Mouse (Mus musculus) kidney, postnatal 0 days (tissue): ENCODE results near the gene Smdt1. TPM values are rescaled to one million over a fixed set of nuclear protein-coding genes. Genes with fewer than 3 reads are reported as not detected.
"Not testable (repeated sequence)": the region's sequence is repeated elsewhere in the genome, so short reads cannot be mapped to it uniquely, and the experiment has no call there.

Experiments used
- ATAC-seq: fragments of 200-750 bp; cut with Nextera tagmentation; replicated peaks from 2 replicates; pipeline ENCODE4 v1.8.0; 2017; ENCODE audit warnings: low read depth, moderate number of reproducible peaks, moderate TSS enrichment, moderate library complexity; ENCODE audit not compliant: low FRiP score
- DNase-seq: peaks from one replicate; pipeline ENCODE4 v3.0.0-alpha.2; 2016; ENCODE audit warnings: low spot score
- H3K27ac ChIP-seq: fragments of 300-500 bp; sonication (generic); 2 replicates; pipeline ENCODE4 v1.5.1; 2014; ENCODE audit warnings: mild to moderate bottlenecking
- H3K27me3 ChIP-seq: fragments of 300-500 bp; sonication (generic); 2 replicates; pipeline ENCODE4 v1.6.1; 2014; ENCODE audit warnings: low read length, mixed read lengths; ENCODE audit not compliant: insufficient read depth
- H3K36me3 ChIP-seq: fragments of 300-500 bp; sonication (generic); 2 replicates; pipeline ENCODE4 v1.6.1; 2014; ENCODE audit warnings: low read length, mixed read lengths; ENCODE audit not compliant: insufficient read depth
- H3K4me1 ChIP-seq: fragments of 300-500 bp; sonication (generic); replicated peaks from 2 replicates; pipeline ENCODE4 v1.6.1; 2014; ENCODE audit warnings: antibody characterized with exemption, low read length, mixed read lengths; ENCODE audit not compliant: insufficient read depth
- H3K4me2 ChIP-seq: fragments of 300-500 bp; sonication (generic); 2 replicates; pipeline ENCODE4 v1.6.1; 2014; ENCODE audit warnings: mild to moderate bottlenecking, low read length, moderate library complexity, mixed read lengths
- H3K4me3 ChIP-seq: fragments of 300-500 bp; sonication (generic); replicated peaks from 2 replicates; pipeline ENCODE4 v1.5.1; 2014; ENCODE audit warnings: low read depth, low read length
- H3K9ac ChIP-seq: fragments of 300-500 bp; sonication (generic); 2 replicates; pipeline ENCODE4 v1.6.1; 2014; ENCODE audit warnings: low read depth, low read length
- H3K9me3 ChIP-seq: fragments of 300-500 bp; sonication (generic); replicated peaks from 2 replicates; pipeline ENCODE4 v1.6.1; 2016; ENCODE audit warnings: low read length, inconsistent platforms, mixed read lengths
- CTCF ChIP-seq: IDR thresholded peaks from 2 replicates; pipeline ENCODE4 v1.5.1; 2016; ENCODE audit warnings: antibody characterized with exemption, low read depth, mild to moderate bottlenecking, moderate library complexity
- WGBS: fragments of 180-500 bp; shearing (Covaris S2); extraction: QIAGEN DNeasy Blood & Tissue Kit; methylation state at CpG from one replicate; pipeline ENCODE4 v1.1.7; 2014; 5-methylcytosine and 5-hydroxymethylcytosine counted together
- polyA plus RNA-seq: library from polyadenylated mRNA; unstranded; fragments of >200 nt; fragmentation: Nextera tagmentation; extraction: Ambion mirVana; gene quantifications from 2 replicates; pipeline ENCODE4 v1.2.1, GENCODE M21; 2015

Gene Smdt1
- polyA plus RNA-seq, 1 experiment from 2014 or later = 375 TPM

- peak; percentile 66 for TF ChIP-seq CTCF
- ATAC-seq (peak; percentile 75), DNase-seq (peak; percentile 91)
- H3K9ac ChIP-seq = no peak overlapping the region
- H3K4me3 ChIP-seq = no peak overlapping the region
- no peaks in the 10 kb centered on the region for H3K27me3 ChIP-seq
- H3K9me3 ChIP-seq = no peaks in the 10 kb centered on the region
- H3K4me1 ChIP-seq = peaks cover 10% of the 10 kb centered on the region
- H3K4me2 ChIP-seq = no peak overlapping the region
- WGBS = 54% methylated on average over 11 of the region's 11 CpGs
- no peaks in the 10 kb centered on the region for H3K36me3 ChIP-seq
- H3K27ac ChIP-seq = peak overlapping the region; percentile 79
Measured at GRCm38 (mm10) chr15:82361459-82362018, 22.8 kb downstream of the Smdt1 start.

GRCm38 (mm10) chr15:82362234-82362633, 23.5 kb downstream of the Smdt1 start:
- DNase-seq = peak; percentile 70
- Histone ChIP-seq H3K4me1 (peaks cover 10% of the 10 kb centered on the region), H3K4me3 (no peak overlapping the region), H3K36me3 (no peaks in the 10 kb centered on the region), H3K4me2 (no peak overlapping the region), H3K27ac (peak overlapping the region; percentile 79; the same call in 1 of the 2 replicates), H3K27me3 (no peaks in the 10 kb centered on the region), H3K9ac (no peak overlapping the region), H3K9me3 (no peaks in the 10 kb centered on the region)
- 49% methylated on average over 3 of the region's 4 CpGs for WGBS
- no peak for TF ChIP-seq CTCF
- ATAC-seq = peak; percentile 59; the same call in 1 of the 2 replicates

- not testable (repeated sequence) for H3K4me1 ChIP-seq, ATAC-seq, DNase-seq, H3K36me3 ChIP-seq, H3K9me3 ChIP-seq, H3K4me3 ChIP-seq, H3K27me3 ChIP-seq, H3K9ac ChIP-seq, H3K27ac ChIP-seq, H3K4me2 ChIP-seq
- 41% methylated on average over 7 of the region's 12 CpGs for WGBS
Measured at GRCm38 (mm10) chr15:82363801-82364200, 25.0 kb downstream of the Smdt1 start.

GRCm38 (mm10) chr15:82364561-82364960, 25.8 kb downstream of the Smdt1 start:
- H3K27me3 ChIP-seq, DNase-seq: not testable (repeated sequence)
- WGBS = 7% methylated on average over 6 of the region's 9 CpGs

GRCm38 (mm10) chr15:82368146-82368545, 29.4 kb downstream of the Smdt1 start:
- H3K9ac ChIP-seq = no peak overlapping the region
- WGBS = 89% methylated on average over 4 of the region's 4 CpGs
- no peak for DNase-seq

More at GRCm38 (mm10) chr15:82364561-82364960, 25.8 kb downstream of the Smdt1 start:
- not testable (repeated sequence) for H3K27ac ChIP-seq, H3K4me3 ChIP-seq, H3K9me3 ChIP-seq, H3K36me3 ChIP-seq, H3K9ac ChIP-seq, H3K4me1 ChIP-seq, ATAC-seq
- 0 out of 2 replicates have a peak overlapping the region, but pooled peaks have one; percentile 21 for H3K4me2 ChIP-seq

GRCm38 (mm10) chr15:82368851-82369250, 30.1 kb downstream of the Smdt1 start:
- Histone ChIP-seq H3K9me3 (no peaks in the 10 kb centered on the region), H3K27me3 (no peaks in the 10 kb centered on the region), H3K4me3 (no peak overlapping the region), H3K4me2 (no peak overlapping the region), H3K9ac (no peak overlapping the region), H3K36me3 (peaks cover 6% of the 10 kb centered on the region; the same call in 1 of the 2 replicates), H3K4me1 (no peaks in the 10 kb centered on the region), H3K27ac (no peak overlapping the region)
- TF ChIP-seq CTCF = no peak
- ATAC-seq = no peak; the same call in 1 of the 2 replicates
- DNase-seq = no peak
- 86% methylated on average over 1 of the region's 1 CpGs for WGBS

More at GRCm38 (mm10) chr15:82368146-82368545, 29.4 kb downstream of the Smdt1 start:
- no peaks in the 10 kb centered on the region for H3K27me3 ChIP-seq
- peaks cover 6% of the 10 kb centered on the region; the same call in 1 of the 2 replicates for H3K36me3 ChIP-seq
- no peaks in the 10 kb centered on the region for H3K9me3 ChIP-seq
- ATAC-seq = no peak
- no peak overlapping the region for H3K4me2 ChIP-seq
- no peaks in the 10 kb centered on the region for H3K4me1 ChIP-seq
- H3K4me3 ChIP-seq = no peak overlapping the region
- no peak overlapping the region for H3K27ac ChIP-seq
- TF ChIP-seq CTCF = no peak
